Comparison of ENCODE assay signal across 21 mouse cellular contexts in the genomic region with DNA sequence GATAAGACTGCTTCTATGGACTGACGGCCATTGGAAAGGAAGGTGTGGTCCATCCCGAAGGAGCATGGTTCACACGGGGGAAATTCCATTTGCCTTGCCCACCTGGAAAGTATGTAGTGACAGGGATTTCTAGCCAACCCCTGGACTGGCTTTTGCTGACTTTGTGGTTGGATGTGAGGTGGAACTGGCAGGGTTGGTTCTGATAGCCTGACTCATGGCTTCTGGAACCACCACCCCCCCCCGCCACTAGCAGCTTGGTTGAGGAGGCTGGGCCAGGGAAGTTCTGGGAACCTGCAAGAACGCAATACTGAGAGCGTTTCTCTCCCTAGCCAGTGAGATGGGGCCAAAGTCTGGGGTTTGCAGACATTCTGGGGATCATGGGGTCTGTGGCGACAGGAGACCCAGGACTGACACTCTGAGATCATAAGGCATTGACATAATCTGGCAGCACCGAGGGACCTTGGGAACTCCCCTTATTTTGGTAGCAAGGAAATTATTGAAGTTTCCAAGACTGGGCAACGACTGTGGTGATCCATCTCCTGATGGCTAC. TPM values are rescaled to one million over a fixed set of nuclear protein-coding genes. Genes with fewer than 3 reads are reported as not detected.
"Had no signal": no experiment of that assay in that cellular context is flagged by ENCODE, and none has a peak within 500 bp of the region (broad histone marks: within the 10 kb centered on the region; RNA-seq: fewer than 3 reads in every experiment).

No protein-coding gene starts in this region.

- ATAC-seq: liver, embryonic 12.5 days; midbrain, embryonic 13.5 days; midbrain, embryonic 16.5 days had no signal

- H3K9me3 ChIP-seq: limb, embryonic 12.5 days; limb, embryonic 15.5 days; liver, embryonic 12.5 days; liver, embryonic 15.5 days; lung, embryonic 15.5 days; midbrain, embryonic 10.5 days; midbrain, embryonic 13.5 days had no signal

- H3K27ac ChIP-seq: kidney, postnatal 0 days; limb, embryonic 12.5 days; limb, embryonic 15.5 days; liver, embryonic 12.5 days; liver, embryonic 15.5 days; lung, embryonic 15.5 days; midbrain, embryonic 10.5 days; midbrain, embryonic 13.5 days had no signal

- H3K36me3 ChIP-seq: limb, embryonic 12.5 days; limb, embryonic 15.5 days; liver, embryonic 12.5 days; liver, embryonic 15.5 days; lung, embryonic 15.5 days; midbrain, embryonic 10.5 days; midbrain, embryonic 13.5 days had no signal

- H3K4me1 ChIP-seq: limb, embryonic 12.5 days; liver, embryonic 12.5 days; lung, embryonic 15.5 days; midbrain, embryonic 13.5 days had no signal

- H3K4me2 ChIP-seq: limb, embryonic 12.5 days; limb, embryonic 15.5 days; liver, embryonic 12.5 days; liver, embryonic 15.5 days; lung, embryonic 15.5 days; midbrain, embryonic 13.5 days had no signal

- H3K27me3 ChIP-seq: lung, embryonic 15.5 days had no signal

- DNase-seq: kidney, adult 2 months; kidney, postnatal 36 days; left cerebral cortex, postnatal 4 days; lung, adult 18-20 months; lung, postnatal 10 days; lung, postnatal 36 days; thymus, postnatal 25 days had no signal

- H3K4me3 ChIP-seq: limb, embryonic 12.5 days; limb, embryonic 15.5 days; liver, embryonic 12.5 days; liver, embryonic 15.5 days; lung, embryonic 15.5 days; megakaryocyte, embryonic 14.5 days; midbrain, embryonic 10.5 days; midbrain, embryonic 13.5 days had no signal

- H3K9ac ChIP-seq: limb, embryonic 12.5 days; limb, embryonic 15.5 days; liver, embryonic 12.5 days; liver, embryonic 15.5 days; lung, embryonic 15.5 days; midbrain, embryonic 13.5 days had no signal

RNA-seq across cellular contexts. Expression of a gene that starts 27.7 kb away (rescaled TPM):
- total RNA-seq: monocyte, adult 5-6 weeks had no signal

RNA-seq across cellular contexts. Expression of a gene that starts 45.5 kb away (rescaled TPM):
- total RNA-seq: monocyte, adult 5-6 weeks had no signal

RNA-seq across cellular contexts. Expression of a gene that starts 55.1 kb away (rescaled TPM):
- total RNA-seq: layer of hippocampus, adult 8-10 months; monocyte, adult 5-6 weeks had no signal
- polyA plus RNA-seq: kidney, embryonic 14.5 days; liver, embryonic 12.5 days; liver, embryonic 15.5 days; midbrain, embryonic 10.5 days; midbrain, embryonic 13.5 days; midbrain, embryonic 16.5 days; neural tube, embryonic 14.5 days had no signal
